Mouse (Mus musculus) intestine, postnatal 0 days (tissue): ENCODE results near the gene Lemd1. TPM values are rescaled to one million over a fixed set of nuclear protein-coding genes. Genes with fewer than 3 reads are reported as not detected.

Experiments used
- ATAC-seq: fragments of 200-750 bp; cut with Nextera tagmentation; 2 replicates; pipeline ENCODE4 v1.8.0; 2017; ENCODE audit warnings: mild to moderate bottlenecking, moderate TSS enrichment, moderate library complexity
- H3K27ac ChIP-seq: fragments of 300-500 bp; sonication (generic); 2 replicates; pipeline ENCODE4 v1.5.1; 2014; ENCODE audit warnings: mild to moderate bottlenecking, low read depth, low read length, moderate library complexity
- H3K27me3 ChIP-seq: fragments of 300-500 bp; sonication (generic); replicated peaks from 2 replicates; pipeline ENCODE4 v1.6.1; 2014; ENCODE audit warnings: low read length, mixed read lengths; ENCODE audit not compliant: control insufficient read depth, insufficient read depth
- H3K36me3 ChIP-seq: fragments of 300-500 bp; sonication (generic); 2 replicates; pipeline ENCODE4 v1.6.1; 2014; ENCODE audit warnings: mild to moderate bottlenecking, moderate library complexity; ENCODE audit not compliant: control insufficient read depth, insufficient read depth
- H3K4me1 ChIP-seq: fragments of 300-500 bp; sonication (generic); replicated peaks from 2 replicates; pipeline ENCODE4 v1.6.1; 2014; ENCODE audit warnings: antibody characterized with exemption, low read length, mixed read lengths; ENCODE audit not compliant: control insufficient read depth, insufficient read depth
- H3K4me2 ChIP-seq: fragments of 300-500 bp; sonication (generic); replicated peaks from 2 replicates; pipeline ENCODE4 v1.6.1; 2014; ENCODE audit warnings: low read depth, mild to moderate bottlenecking, moderate library complexity
- H3K4me3 ChIP-seq: fragments of 300-500 bp; sonication (generic); 2 replicates; pipeline ENCODE4 v1.5.1; 2014; ENCODE audit warnings: low read depth, low read length
- H3K9ac ChIP-seq: fragments of 300-500 bp; sonication (generic); 2 replicates; pipeline ENCODE4 v1.6.1; 2014; ENCODE audit warnings: mild to moderate bottlenecking, low read depth, low read length
- H3K9me3 ChIP-seq: fragments of 300-500 bp; sonication (generic); 2 replicates; pipeline ENCODE4 v1.6.1; 2016; ENCODE audit warnings: mixed run types; ENCODE audit not compliant: control insufficient read depth
- CTCF ChIP-seq: sonication (generic); IDR thresholded peaks from 2 replicates; pipeline ENCODE4 v1.5.1; 2016; ENCODE audit warnings: low read depth, mild to moderate bottlenecking, control low read depth, antibody characterized with exemption, moderate library complexity
- WGBS: fragments of 180-500 bp; shearing (Covaris S2); extraction: QIAGEN DNeasy Blood & Tissue Kit; methylation state at CpG from one replicate; pipeline ENCODE4 v1.1.7; 2014; 5-methylcytosine and 5-hydroxymethylcytosine counted together
- polyA plus RNA-seq: library from polyadenylated mRNA; unstranded; fragments of >200 nt; fragmentation: Nextera tagmentation; extraction: Ambion mirVana; gene quantifications from 2 replicates; pipeline ENCODE4 v1.2.1, GENCODE M21; 2015

Lemd1 gene
- polyA plus RNA-seq, 1 experiment from 2014 or later = 0.08 TPM

- no peaks in the 10 kb centered on the region for H3K4me1 ChIP-seq
- H3K27me3 ChIP-seq = peaks cover 34% of the 10 kb centered on the region
- H3K9ac ChIP-seq = no peak overlapping the region
- TF ChIP-seq CTCF = no peak
- no peaks in the 10 kb centered on the region for H3K9me3 ChIP-seq
- no peaks in the 10 kb centered on the region for H3K36me3 ChIP-seq
- no peak overlapping the region for H3K4me2 ChIP-seq
- H3K4me3 ChIP-seq = no peak overlapping the region
- no peak for ATAC-seq
- WGBS = 26% methylated on average over 9 of the region's 9 CpGs
- no peak overlapping the region for H3K27ac ChIP-seq
Measured at GRCm38 (mm10) chr1:132197666-132198065, 6.4 kb downstream of the Lemd1 start.

- no peak for TF ChIP-seq CTCF
- 86% methylated on average over 16 of the region's 16 CpGs for WGBS
- no peak overlapping the region for H3K4me2 ChIP-seq
- H3K4me3 ChIP-seq = no peak overlapping the region
- no peaks in the 10 kb centered on the region for H3K9me3 ChIP-seq
- H3K36me3 ChIP-seq = no peaks in the 10 kb centered on the region
- H3K27ac ChIP-seq = no peak overlapping the region
- H3K9ac ChIP-seq = no peak overlapping the region
- peaks cover 26% of the 10 kb centered on the region for H3K27me3 ChIP-seq
- no peaks in the 10 kb centered on the region for H3K4me1 ChIP-seq
- ATAC-seq = no peak
Measured at GRCm38 (mm10) chr1:132198401-132199071, 7.3 kb downstream of the Lemd1 start.

- Histone ChIP-seq H3K36me3 (no peaks in the 10 kb centered on the region), H3K4me3 (no peak overlapping the region), H3K27ac (no peak overlapping the region), H3K9me3 (no peaks in the 10 kb centered on the region), H3K4me1 (no peaks in the 10 kb centered on the region), H3K27me3 (peaks cover 19% of the 10 kb centered on the region; the same call in 1 of the 2 replicates), H3K9ac (no peak overlapping the region), H3K4me2 (no peak overlapping the region)
- no peak for TF ChIP-seq CTCF
- 82% methylated on average over 6 of the region's 6 CpGs for WGBS
- ATAC-seq = no peak
Measured at GRCm38 (mm10) chr1:132199244-132199643, 8.0 kb downstream of the Lemd1 start.

GRCm38 (mm10) chr1:132199934-132200333 lies 8.7 kb downstream of the Lemd1 start:
- Histone ChIP-seq H3K4me2 (peak overlapping the region; percentile 13; the same call in 1 of the 2 replicates), H3K27me3 (peaks cover 17% of the 10 kb centered on the region; the same call in 1 of the 2 replicates), H3K27ac (no peak overlapping the region), H3K36me3 (no peaks in the 10 kb centered on the region), H3K9ac (no peak overlapping the region), H3K9me3 (no peaks in the 10 kb centered on the region), H3K4me1 (no peaks in the 10 kb centered on the region), H3K4me3 (no peak overlapping the region)
- 25% methylated on average over 12 of the region's 12 CpGs for WGBS
- ATAC-seq = no peak
- no peak for TF ChIP-seq CTCF

GRCm38 (mm10) chr1:132200562-132201510 lies 9.6 kb downstream of the Lemd1 start:
- Histone ChIP-seq H3K27me3 (peaks cover 17% of the 10 kb centered on the region; the same call in 1 of the 2 replicates), H3K4me2 (0 out of 2 replicates have a peak overlapping the region, but pooled peaks have one; percentile 13), H3K9ac (no peak overlapping the region), H3K36me3 (no peaks in the 10 kb centered on the region), H3K9me3 (no peaks in the 10 kb centered on the region), H3K4me3 (no peak overlapping the region), H3K27ac (no peak overlapping the region), H3K4me1 (no peaks in the 10 kb centered on the region)
- ATAC-seq = no peak; the same call in 1 of the 2 replicates
- TF ChIP-seq CTCF = peak; percentile 41; the same call in 1 of the 2 replicates
- 10% methylated on average over 11 of the region's 11 CpGs for WGBS

- no peaks in the 10 kb centered on the region for H3K4me1 ChIP-seq
- no peak overlapping the region for H3K9ac ChIP-seq
- TF ChIP-seq CTCF = no peak
- H3K27me3 ChIP-seq = peaks cover 17% of the 10 kb centered on the region; the same call in 1 of the 2 replicates
- H3K36me3 ChIP-seq = no peaks in the 10 kb centered on the region
- no peak overlapping the region for H3K4me2 ChIP-seq
- ATAC-seq = no peak
- WGBS = 45% methylated on average over 4 of the region's 4 CpGs
- H3K27ac ChIP-seq = no peak overlapping the region
- H3K9me3 ChIP-seq = no peaks in the 10 kb centered on the region
- H3K4me3 ChIP-seq = no peak overlapping the region
Measured at GRCm38 (mm10) chr1:132201511-132201860, 10.3 kb downstream of the Lemd1 start.
